Mouse (Mus musculus): ENCODE measurements around the gene Cyp4v3. TPM values are rescaled to one million over a fixed set of nuclear protein-coding genes. Genes with fewer than 3 reads are reported as not detected.

Gene Cyp4v3
- total RNA-seq (2012; rRNA removed) (1.2 and 2.2 TPM in 2 replicates), total RNA-seq (2014; rRNA removed) (2.8 and 3.1 TPM in 2 replicates), polyA plus RNA-seq (2012; ENCODE audit: insufficient read length, low read depth) (2.5 and 2.8 TPM in 2 replicates)

- Histone ChIP-seq H3K27ac (ENCODE audit: insufficient read depth, low read depth) (no peak within 1 kb of the TSS; the same call in 1 of the 2 replicates), H3K9me3 (replicated peaks; ENCODE audit: low read length) (no peaks in the 10 kb centered on the region), H3K79me2 (replicated peaks; ENCODE audit: control insufficient read depth, extremely low read depth, insufficient read depth, poor library complexity, severe bottlenecking) (no peaks in the 10 kb centered on the region), H3K4me1 (ENCODE audit: control insufficient read depth in 1 of 2, insufficient read depth in 2 of 2) (peaks cover 7 to 26% of the 10 kb centered on the region in 2 experiments), H3K4me3 (replicated peaks in 1 of 3; ENCODE audit: low read depth in 2 of 3, low read length in 2 of 3, poor library complexity in 1 of 3) (peak within 1 kb of the TSS; percentile 46 to 75 (median 67)), H3K4me2 (ENCODE audit: insufficient read depth, low read depth, poor library complexity, severe bottlenecking) (peak within 1 kb of the TSS; percentile 44), H3K27me3 (replicated peaks) (no peaks in the 10 kb centered on the region), H3K9ac (ENCODE audit: insufficient read depth, low read depth) (peak within 1 kb of the TSS; percentile 30), H3K36me3 (replicated peaks in 1 of 2; ENCODE audit: control insufficient read depth in 1 of 2, insufficient read depth in 1 of 2, low read length in 1 of 2) (no peaks in the 10 kb centered on the region)
- peak; percentile 79 for TF ChIP-seq NRF1 (IDR thresholded peaks at IDR 0.05; ENCODE audit: low read depth, low read length)
- TF ChIP-seq ETS1 (conservative IDR thresholded peaks at IDR 0.05; ENCODE audit: low read depth, low read length): peak; percentile 56
- TF ChIP-seq MAX (IDR thresholded peaks at IDR 0.05; ENCODE audit: low read length): peak; percentile 74
- peak; percentile 72 for TF ChIP-seq MYC (IDR thresholded peaks at IDR 0.05; ENCODE audit: low read depth, low read length)
- TF ChIP-seq USF1 (IDR thresholded peaks at IDR 0.05; ENCODE audit: low read depth, low read length): no peak
- TF ChIP-seq NELFE (IDR thresholded peaks at IDR 0.05; ENCODE audit: low read depth, low read length): 0 out of 2 replicates have a peak, but pooled peaks have one; percentile 51
- peak; percentile 50 for TF ChIP-seq ELF1 (IDR thresholded peaks at IDR 0.05; ENCODE audit: low read depth, low read length)
- 0 out of 2 replicates have a peak, but pooled peaks have one; percentile 30 for TF ChIP-seq TBP (conservative IDR thresholded peaks at IDR 0.05; ENCODE audit: low read depth, low read length)
- no peak for TF ChIP-seq PAX5 (IDR thresholded peaks at IDR 0.05; ENCODE audit: low read length)
- TF ChIP-seq GABPA (IDR thresholded peaks at IDR 0.05; ENCODE audit: insufficient replicate concordance, low read depth, low read length): no peak
- peak; percentile 60 for TF ChIP-seq POLR2A (IDR thresholded peaks at IDR 0.05; ENCODE audit: low read depth, low read length)
- TF ChIP-seq UBTF (IDR thresholded peaks at IDR 0.05; ENCODE audit: low read depth, low read length): no peak
- no peak for TF ChIP-seq ZNF384 (IDR thresholded peaks at IDR 0.05; ENCODE audit: low read depth, low read length)
- no peak for TF ChIP-seq MEF2A (IDR thresholded peaks at IDR 0.05; ENCODE audit: borderline replicate concordance, low read depth, low read length)
- 0 out of 2 replicates have a peak, but pooled peaks have one; percentile 25 for TF ChIP-seq IRF4 (IDR thresholded peaks at IDR 0.05; ENCODE audit: low read depth, low read length)
- TF ChIP-seq EP300 (IDR thresholded peaks at IDR 0.05; ENCODE audit: low read length): no peak
- TF ChIP-seq MXI1 (IDR thresholded peaks at IDR 0.05; ENCODE audit: low read depth, low read length): peak; percentile 74; the same call in 1 of the 2 replicates
- peak; percentile 95 for TF ChIP-seq BHLHE40 (IDR thresholded peaks at IDR 0.05; ENCODE audit: low read depth, low read length)
- TF ChIP-seq HCFC1 (IDR thresholded peaks at IDR 0.05; ENCODE audit: low read depth, low read length): peak; percentile 35; the same call in 1 of the 2 replicates
- no peak for TF ChIP-seq CHD2 (IDR thresholded peaks at IDR 0.05; ENCODE audit: low read length)
- in situ Hi-C loops (cut with MboI; ENCODE audit: low pct_ligation_motif_present, low pct_unique_long_range_greater_than_20kb, low sequenced_read_pairs): no loop called here
- dilution Hi-C loops (cut with MboI; ENCODE audit: extremely low pct_ligation_motif_present, extremely low pct_unique_long_range_greater_than_20kb, low sequenced_read_pairs): no loop called here
- peak; percentile 69 for DNase-seq (ENCODE audit: extremely low read depth)
These were observed at the start of gene Cyp4v3 for GRCm38 (mm10) chr8:45332685-45333409. Cyp4v3 (minus strand) TSS chr8:45333216.
